Mouse (Mus musculus) stomach, embryonic 16.5 days (tissue): ENCODE measurements around the gene Akr1c6. TPM values are rescaled to one million over a fixed set of nuclear protein-coding genes. Genes with fewer than 3 reads are reported as not detected.

Experiments
- ATAC-seq: fragments of 200-750 bp; cut with Nextera tagmentation; 2 replicates; pipeline ENCODE4 v1.8.0; 2017; ENCODE audit warnings: moderate number of reproducible peaks, moderate TSS enrichment; ENCODE audit not compliant: insufficient read depth, low FRiP score
- H3K27ac ChIP-seq: fragments of 300-500 bp; sonication (generic); 2 replicates; pipeline ENCODE4 v1.5.1; 2014; ENCODE audit warnings: low read length
- H3K27me3 ChIP-seq: fragments of 300-500 bp; sonication (generic); 2 replicates; pipeline ENCODE4 v1.6.1; 2014; ENCODE audit warnings: low read length, control low read depth, mixed read lengths; ENCODE audit not compliant: control insufficient read depth, insufficient read depth
- H3K36me3 ChIP-seq: fragments of 300-500 bp; sonication (generic); 2 replicates; pipeline ENCODE4 v1.6.1; 2014; ENCODE audit warnings: low read length; ENCODE audit not compliant: control insufficient read depth, insufficient read depth
- H3K4me1 ChIP-seq: fragments of 300-500 bp; sonication (generic); 2 replicates; pipeline ENCODE4 v1.6.1; 2014; ENCODE audit warnings: low read length, control low read depth, mixed read lengths; ENCODE audit not compliant: control insufficient read depth, insufficient read depth
- H3K4me2 ChIP-seq: fragments of 300-500 bp; sonication (generic); 2 replicates; pipeline ENCODE4 v1.6.1; 2014; ENCODE audit warnings: low read depth, low read length, mixed read lengths
- H3K4me3 ChIP-seq: fragments of 300-500 bp; sonication (generic); replicated peaks from 2 replicates; pipeline ENCODE4 v1.5.1; 2014; ENCODE audit warnings: mild to moderate bottlenecking, low read length
- H3K9ac ChIP-seq: fragments of 300-500 bp; sonication (generic); 2 replicates; pipeline ENCODE4 v1.6.1; 2014; ENCODE audit warnings: low read length
- H3K9me3 ChIP-seq: fragments of 300-500 bp; sonication (generic); replicated peaks from 2 replicates; pipeline ENCODE4 v1.6.1; 2016; ENCODE audit warnings: low read length, control low read depth; ENCODE audit not compliant: control insufficient read depth
- WGBS: fragments of 180-500 bp; shearing (Covaris S2); extraction: QIAGEN DNeasy Blood & Tissue Kit; methylation state at CpG from one replicate; pipeline ENCODE4 v1.1.7; 2014; 5-methylcytosine and 5-hydroxymethylcytosine counted together
- polyA plus RNA-seq: library from polyadenylated mRNA; unstranded; fragments of >200 nt; fragmentation: Nextera tagmentation; extraction: Ambion mirVana; gene quantifications from 2 replicates; pipeline ENCODE4 v1.2.1, GENCODE M21; 2015

Gene Akr1c6
- polyA plus RNA-seq, 1 experiment from 2014 or later = 0.13 TPM

DNA sequence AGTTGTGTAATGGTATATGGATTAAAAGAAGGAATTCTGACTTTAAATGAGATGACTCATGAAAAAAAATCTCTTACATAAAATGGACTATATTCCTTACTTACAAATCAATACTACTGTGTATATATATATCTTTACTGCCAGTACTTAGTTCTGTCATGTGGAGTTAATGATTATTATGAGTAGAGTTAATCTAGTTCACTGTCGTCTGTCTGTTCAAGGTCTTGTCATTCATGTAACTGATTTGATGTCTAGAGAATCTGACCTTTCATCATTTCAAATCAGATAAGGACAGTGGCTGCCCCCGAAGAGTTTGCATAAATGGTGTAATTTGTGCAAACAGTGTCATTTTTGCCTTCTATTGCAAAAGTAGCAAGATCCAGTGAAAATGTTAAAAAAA, 5.1 kb upstream of the Akr1c6 start:
- no peak for ATAC-seq
- no peaks in the 10 kb centered on the region for H3K27me3 ChIP-seq
- no peak overlapping the region for H3K27ac ChIP-seq
- no peak overlapping the region for H3K4me3 ChIP-seq
- H3K9me3 ChIP-seq = no peaks in the 10 kb centered on the region
- H3K9ac ChIP-seq = no peak overlapping the region
- H3K36me3 ChIP-seq = no peaks in the 10 kb centered on the region
- H3K4me2 ChIP-seq = no peak overlapping the region
- 43% methylated on average over 2 of the region's 2 CpGs for WGBS
- no peaks in the 10 kb centered on the region for H3K4me1 ChIP-seq

DNA sequence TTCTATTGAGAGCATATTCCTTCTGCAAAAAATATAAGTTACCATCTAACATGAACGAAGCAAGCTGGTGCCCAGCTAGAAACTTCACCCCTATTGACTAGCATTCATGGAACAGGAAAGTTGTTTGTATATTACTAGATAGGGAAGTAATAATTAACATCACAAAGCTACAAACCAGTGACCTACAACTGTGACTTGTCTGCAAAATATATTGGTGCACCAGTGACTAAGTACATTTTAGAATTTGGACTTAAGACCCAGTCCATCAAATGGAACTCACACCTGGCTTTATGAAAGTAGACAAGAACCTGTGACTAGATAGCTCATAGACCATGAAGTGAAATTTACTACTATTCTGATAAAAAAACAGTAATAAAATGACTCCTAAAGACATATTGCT, 3.0 kb upstream of the Akr1c6 start:
- no peak for ATAC-seq
- H3K4me2 ChIP-seq = no peak overlapping the region
- H3K9me3 ChIP-seq = no peaks in the 10 kb centered on the region
- WGBS = 80% methylated on average over 1 of the region's 1 CpGs
- no peak overlapping the region for H3K9ac ChIP-seq
- H3K4me3 ChIP-seq = no peak overlapping the region
- H3K27me3 ChIP-seq = no peaks in the 10 kb centered on the region
- no peaks in the 10 kb centered on the region for H3K4me1 ChIP-seq
- H3K27ac ChIP-seq = no peak overlapping the region
- H3K36me3 ChIP-seq = no peaks in the 10 kb centered on the region

DNA sequence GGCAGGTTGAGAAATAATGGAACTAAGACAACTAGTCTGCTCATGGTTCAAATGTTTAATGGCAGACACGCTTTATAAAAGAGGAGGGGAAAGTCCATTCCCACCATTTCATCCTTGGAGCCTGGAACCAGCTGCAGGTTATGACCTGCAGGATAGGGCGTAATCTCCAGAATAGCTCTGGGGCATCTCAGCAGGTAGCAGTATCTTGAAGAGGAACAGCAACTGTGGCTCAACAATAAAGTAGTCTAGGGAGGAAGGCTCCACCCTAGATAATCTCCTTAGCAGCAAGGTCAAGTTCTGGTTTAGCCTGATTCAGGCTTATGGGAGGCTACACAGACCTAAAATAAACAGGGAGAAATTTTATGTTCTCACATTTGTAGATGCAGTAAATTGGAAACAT, 31.5 kb downstream of the Akr1c6 start:
- no peak overlapping the region for H3K9ac ChIP-seq
- no peak for ATAC-seq
- H3K4me3 ChIP-seq = no peak overlapping the region
- no peaks in the 10 kb centered on the region for H3K36me3 ChIP-seq
- no peaks in the 10 kb centered on the region for H3K9me3 ChIP-seq
- H3K4me1 ChIP-seq = no peaks in the 10 kb centered on the region
- 81% methylated on average over 2 of the region's 2 CpGs for WGBS
- no peak overlapping the region for H3K4me2 ChIP-seq
- H3K27ac ChIP-seq = no peak overlapping the region
- no peaks in the 10 kb centered on the region for H3K27me3 ChIP-seq

DNA sequence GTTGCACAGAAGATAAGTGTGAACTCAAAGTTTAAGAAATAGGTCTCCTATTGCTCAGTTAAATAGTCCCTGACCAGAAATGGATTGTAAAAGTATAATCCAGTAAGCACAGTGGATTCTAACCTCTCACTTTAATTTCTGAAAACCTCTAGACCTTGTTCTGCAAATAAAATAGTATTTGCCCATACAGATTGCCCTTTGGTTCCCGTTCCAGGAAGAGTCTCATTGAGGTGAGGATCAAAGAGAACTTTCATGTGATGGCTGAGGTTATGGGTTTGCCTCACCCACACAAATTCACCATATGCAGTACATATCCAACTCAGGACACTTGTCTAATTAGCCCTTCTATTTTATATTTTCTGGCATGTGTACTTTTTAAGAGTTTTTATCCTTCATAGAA, 33.8 kb downstream of the Akr1c6 start:
- Histone ChIP-seq H3K4me1 (no peaks in the 10 kb centered on the region), H3K36me3 (no peaks in the 10 kb centered on the region), H3K27ac (no peak overlapping the region), H3K9me3 (no peaks in the 10 kb centered on the region), H3K9ac (no peak overlapping the region), H3K4me3 (no peak overlapping the region), H3K4me2 (no peak overlapping the region), H3K27me3 (no peaks in the 10 kb centered on the region)
- WGBS = 54% methylated on average over 1 of the region's 1 CpGs
- ATAC-seq = no peak

Other genes starting within 250 kb of the Akr1c6 start
- gene Akr1c13, start 243.2 kb upstream of the Akr1c6 start, polyA plus RNA-seq = 145 and 160 TPM in 2 replicates
- gene Akr1c19, start 205.6 kb upstream of the Akr1c6 start, polyA plus RNA-seq = 123 and 129 TPM in 2 replicates
- gene Akr1c12, start 154.9 kb upstream of the Akr1c6 start, polyA plus RNA-seq = 73.5 and 82.9 TPM in 2 replicates
- not detected in 2 replicates for gene Akr1c20, start 89.0 kb downstream of the Akr1c6 start, polyA plus RNA-seq
- gene Akr1c21, start 139.8 kb downstream of the Akr1c6 start, polyA plus RNA-seq = not detected in 2 replicates
- 46.1 and 46.9 TPM in 2 replicates for gene Akr1e1, start 174.9 kb downstream of the Akr1c6 start, polyA plus RNA-seq